Comparison of ENCODE assay signal across 8 mouse cellular contexts in genomic region chr10:22055308-22055707, GRCm38 (mm10).
"Had no signal": no experiment of that assay in that cellular context is flagged by ENCODE, and none has a peak within 500 bp of the region (broad histone marks: within the 10 kb centered on the region; RNA-seq: fewer than 3 reads in every experiment).

No protein-coding gene starts in this region.

- DNase-seq: liver, postnatal 0 days; lung, adult 2 months; lung, postnatal 14 days; lung, postnatal 36 days; right cerebral cortex, postnatal 14 days; thymus, adult 2 months; thymus, postnatal 25 days; thymus, postnatal 4 days had no signal
